Mouse (Mus musculus) hindlimb bud, embryonic 11.5 days (tissue): Measurements from ENCODE around the gene Adamts6.

Experiments used
- DNase-seq: peaks from one replicate; pipeline ENCODE4 v3.0.0-alpha.2; 2012; ENCODE audit warnings: low read depth, low spot score; ENCODE audit errors: extremely low spot score

Adamts6 gene

GRCm38 (mm10) chr13:104453271-104453974 is 165.8 kb downstream of the Adamts6 start:
- no peak for DNase-seq

GRCm38 (mm10) chr13:104460287-104460686 is 172.7 kb downstream of the Adamts6 start:
- DNase-seq, result no peak

- DNase-seq, result no peak
Measured at GRCm38 (mm10) chr13:104468061-104468460, 180.4 kb downstream of the Adamts6 start.

GRCm38 (mm10) chr13:104476285-104476956 is 188.8 kb downstream of the Adamts6 start:
- DNase-seq, result no peak

DNA sequence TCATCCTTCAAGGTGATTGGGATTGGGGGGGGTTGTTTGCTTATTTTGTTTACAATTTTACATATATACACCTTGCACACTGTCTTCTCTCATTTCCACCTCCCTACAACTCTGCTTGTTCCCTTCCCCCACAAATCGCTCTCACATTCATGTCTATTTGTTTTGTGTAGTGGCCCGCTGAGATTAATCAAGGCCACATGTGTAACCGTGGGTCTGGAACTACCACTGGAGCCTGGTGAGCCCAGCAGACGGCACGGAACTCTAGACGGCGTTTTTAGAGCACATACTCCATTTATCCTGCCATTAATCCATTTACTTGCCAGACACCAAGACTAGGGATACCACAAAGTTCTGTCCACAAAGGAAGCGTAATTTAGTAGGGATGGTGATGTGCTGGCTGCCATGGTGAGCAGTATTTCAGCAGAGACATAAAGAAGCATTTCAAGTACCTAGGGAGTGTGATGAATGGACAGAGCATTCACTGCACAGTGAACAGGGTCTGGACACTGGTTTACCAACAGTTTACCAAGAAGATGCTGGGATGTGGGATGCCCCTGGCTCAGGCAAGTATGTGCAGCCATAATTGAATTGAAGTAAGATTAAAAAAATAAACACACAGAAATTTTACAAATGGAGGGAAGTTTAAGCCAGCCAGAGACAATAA is 194.9 kb downstream of the Adamts6 start:
- no peak for DNase-seq

GRCm38 (mm10) chr13:104483111-104483722 is 195.6 kb downstream of the Adamts6 start:
- no peak for DNase-seq

GRCm38 (mm10) chr13:104491046-104491811 is 203.6 kb downstream of the Adamts6 start:
- DNase-seq, result no peak

DNA sequence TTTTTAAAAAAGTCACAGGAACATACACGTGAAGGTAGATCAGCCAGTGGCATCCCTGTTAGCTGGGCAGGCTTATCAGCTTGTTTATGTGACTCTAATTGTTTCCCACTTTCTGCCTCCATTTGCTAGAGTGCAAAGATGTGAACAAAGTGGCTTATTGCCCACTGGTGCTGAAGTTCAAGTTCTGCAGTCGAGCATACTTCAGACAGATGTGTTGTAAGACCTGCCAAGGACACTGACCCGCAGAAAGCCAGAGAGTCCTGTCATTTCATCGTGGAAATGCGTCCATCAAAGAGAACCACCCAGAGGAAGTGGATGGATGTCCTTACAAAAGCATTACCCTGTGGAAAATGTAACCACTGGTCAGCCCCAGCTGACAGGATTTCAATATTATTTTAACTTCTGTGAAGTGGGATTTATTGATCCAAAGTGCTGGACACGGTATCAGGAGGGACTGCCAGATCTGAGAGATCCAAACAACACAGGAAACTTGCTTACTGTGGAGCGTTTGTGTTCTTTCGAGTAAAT is 205.9 kb downstream of the Adamts6 start:
- no peak for DNase-seq

DNA sequence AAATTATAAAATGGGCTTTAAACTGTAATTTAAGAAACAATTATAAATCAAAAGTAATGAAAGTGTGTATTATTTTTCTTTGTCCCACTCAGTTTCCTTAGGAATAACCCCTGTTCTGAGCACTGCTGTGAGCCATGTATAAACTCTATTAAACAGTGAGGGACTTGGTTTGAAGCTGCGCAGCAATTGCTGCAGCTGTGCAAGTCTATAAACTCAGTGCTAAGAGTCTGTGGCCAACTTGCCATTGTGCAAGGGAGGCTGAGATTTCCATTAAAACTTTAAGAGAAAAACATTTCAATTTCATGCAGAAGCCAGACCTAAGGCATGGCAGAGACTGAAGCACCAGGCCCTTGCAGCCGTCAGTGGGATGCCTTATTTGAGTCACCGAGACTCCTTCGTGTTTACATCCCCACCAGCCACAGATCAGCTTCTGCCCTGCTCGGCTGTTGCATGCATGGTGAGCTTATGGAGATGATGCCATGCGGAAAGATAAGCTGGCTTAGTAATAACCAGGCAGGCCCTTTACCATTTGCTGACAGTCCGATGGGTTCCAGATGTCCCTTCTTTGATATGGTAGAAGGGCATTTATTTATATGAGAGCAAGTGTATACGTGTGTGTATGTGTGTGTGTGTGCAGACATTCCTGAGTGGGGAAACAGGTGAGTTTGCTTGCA is 206.7 kb downstream of the Adamts6 start:
- DNase-seq, result no peak

GRCm38 (mm10) chr13:104497592-104497991 is 210.0 kb downstream of the Adamts6 start:
- no peak for DNase-seq

DNA sequence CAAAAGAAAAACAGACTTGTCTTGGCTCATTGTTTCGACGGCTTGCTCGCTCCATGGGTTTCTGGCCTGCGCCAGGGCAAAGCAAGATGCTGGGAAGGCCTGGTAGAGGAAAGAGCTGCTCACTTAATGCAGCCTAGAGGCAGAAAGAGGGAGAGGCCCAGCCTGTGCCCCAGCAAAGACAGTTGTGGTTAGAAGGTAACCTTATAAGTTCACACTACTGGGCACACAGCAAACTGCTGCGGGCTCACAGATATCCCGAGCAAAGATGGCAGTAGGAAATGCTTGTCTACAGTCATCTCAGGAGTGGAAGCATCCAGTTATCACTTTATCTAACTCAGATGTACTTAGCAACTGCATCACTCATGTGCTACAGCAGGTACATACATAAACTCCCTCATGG is 211.0 kb downstream of the Adamts6 start:
- DNase-seq, result no peak

GRCm38 (mm10) chr13:104499116-104500040 is 211.7 kb downstream of the Adamts6 start:
- no peak for DNase-seq

GRCm38 (mm10) chr13:104502406-104502805 is 214.8 kb downstream of the Adamts6 start:
- DNase-seq, result no peak

DNA sequence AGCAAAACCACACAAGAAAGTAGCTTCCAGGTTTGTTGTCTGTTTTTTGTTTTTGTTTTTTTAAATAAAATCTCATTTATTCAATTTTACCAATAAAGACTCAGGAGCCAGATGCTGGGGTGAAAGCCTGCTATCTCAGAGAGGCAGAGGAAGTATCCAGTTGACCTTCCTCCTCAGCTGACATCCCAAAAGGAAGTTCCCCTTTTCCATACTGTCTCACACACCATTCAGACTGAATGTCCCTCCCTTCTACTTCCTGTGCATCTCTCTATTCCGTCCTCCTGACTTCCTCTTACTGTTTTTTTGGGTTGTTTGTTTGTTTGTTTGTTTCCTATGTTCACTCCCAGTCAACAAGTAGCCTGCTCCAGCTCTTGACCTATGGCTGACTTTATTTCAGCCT is 216.4 kb downstream of the Adamts6 start:
- no peak for DNase-seq

DNA sequence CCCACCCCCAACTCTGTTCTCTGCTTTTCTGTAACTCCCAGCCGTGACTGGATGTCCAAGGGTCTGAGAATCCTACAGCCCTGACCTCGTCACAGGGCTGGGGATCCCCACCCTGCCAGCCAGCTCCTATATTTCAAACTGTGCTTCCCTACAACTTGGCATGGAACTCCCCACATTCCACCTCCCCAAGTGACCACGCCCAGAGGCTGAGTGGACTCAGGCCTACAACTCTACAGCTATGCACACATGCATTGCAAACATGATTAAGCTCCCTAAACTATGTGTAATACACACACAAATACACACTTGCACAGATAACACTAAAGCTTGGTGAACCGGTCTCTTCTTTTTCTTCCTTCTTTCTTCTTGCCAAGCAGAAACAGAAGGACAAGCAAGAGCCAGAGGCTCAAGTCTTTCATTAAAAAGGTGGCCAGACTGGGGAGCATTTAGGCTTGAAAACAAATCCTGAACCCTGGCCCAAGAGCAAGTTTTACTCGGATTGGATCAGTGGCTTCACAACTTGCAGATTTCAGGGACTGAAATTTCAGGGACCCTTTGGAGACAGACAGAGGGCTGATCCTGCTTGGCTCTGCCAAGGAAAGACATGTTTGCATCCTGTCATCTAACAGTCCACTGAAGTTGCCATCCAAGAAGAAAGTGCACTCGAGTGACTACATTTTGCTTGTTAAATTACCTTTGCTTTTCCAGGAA is 218.7 kb downstream of the Adamts6 start:
- no peak for DNase-seq

GRCm38 (mm10) chr13:104507671-104508070 is 220.0 kb downstream of the Adamts6 start:
- DNase-seq, result no peak

GRCm38 (mm10) chr13:104509561-104510493 is 222.2 kb downstream of the Adamts6 start:
- DNase-seq, result no peak
